Mouse (Mus musculus): Measurements from ENCODE around the gene Apod. TPM values are rescaled to one million over a fixed set of nuclear protein-coding genes. Genes with fewer than 3 reads are reported as not detected.
"Not testable (repeated sequence)": the region's sequence is repeated elsewhere in the genome, so short reads cannot be mapped to it uniquely, and the experiment has no call there.

Gene Apod
- total RNA-seq, 2 experiments from 2014 or later, result 30.6 to 35.9 TPM

- intact Hi-C loops (cut with DNase I), result no loop called here
- DNase-seq, result no peak
These were observed 11.4 kb upstream of the Apod start for GRCm38 (mm10) chr16:31325966-31326365.

DNA sequence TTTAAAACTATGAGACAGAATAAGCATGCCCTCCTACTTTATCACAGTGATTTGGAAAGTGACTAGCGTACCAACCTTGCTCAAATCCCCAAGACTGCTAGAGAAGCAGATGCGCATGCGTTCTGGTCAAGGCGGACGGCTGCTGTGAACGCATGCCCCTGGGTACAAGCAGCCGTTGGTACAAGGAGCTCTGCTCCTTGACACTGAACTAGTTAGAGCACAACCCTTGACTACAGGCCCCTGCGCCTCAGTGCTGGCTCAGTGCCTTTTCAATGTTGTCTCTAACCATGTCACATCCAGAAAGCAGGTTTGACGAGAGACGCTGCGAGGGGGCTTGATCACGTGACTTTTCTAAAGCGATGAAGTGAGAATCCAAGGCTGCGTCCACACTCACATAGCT lies 10.5 kb upstream of the Apod start:
- intact Hi-C loops (cut with DNase I), result no loop called here
- no peak for DNase-seq

DNA sequence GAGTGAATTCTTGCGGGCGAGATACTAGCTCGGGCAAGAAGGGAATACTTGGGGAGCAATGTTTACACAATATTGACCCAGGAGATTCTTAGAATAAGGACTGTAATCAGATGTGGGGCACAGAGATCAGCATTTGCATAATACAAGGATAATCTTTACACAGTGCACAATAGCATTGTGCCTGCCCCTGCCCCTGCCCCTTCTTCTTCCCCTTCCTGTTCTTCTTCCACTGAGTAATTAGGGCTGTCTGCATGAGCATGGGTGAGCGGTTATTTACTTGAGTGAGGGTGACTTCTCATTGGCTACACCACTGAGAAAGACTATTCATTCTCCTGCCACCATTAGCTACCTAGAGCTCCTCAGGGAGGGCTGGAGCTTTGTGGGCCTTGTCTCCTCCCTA lies 6.9 kb upstream of the Apod start:
- intact Hi-C loops (cut with DNase I), result no loop called here
- DNase-seq, result no peak

DNA sequence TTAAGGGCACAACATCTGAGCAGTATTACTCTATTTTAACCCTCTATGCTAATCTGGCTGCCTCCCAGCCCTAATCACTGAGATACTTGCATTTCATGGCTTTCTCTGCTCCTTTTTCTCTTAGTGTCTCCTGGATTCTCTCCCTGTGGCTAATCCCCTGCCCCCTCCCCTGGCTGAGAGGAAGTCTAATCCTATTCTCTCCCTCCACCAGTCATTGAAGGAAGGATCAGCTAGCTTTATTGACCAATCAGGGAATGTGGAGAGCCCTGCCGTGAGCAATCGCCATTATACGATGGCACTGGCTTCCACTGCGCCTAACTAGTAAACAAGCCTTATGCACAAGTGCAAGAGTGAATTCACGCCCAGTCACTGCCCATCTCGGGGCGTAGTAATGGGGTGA lies 6.3 kb upstream of the Apod start:
- intact Hi-C loops (cut with DNase I), result no loop called here
- no peak for DNase-seq

DNA sequence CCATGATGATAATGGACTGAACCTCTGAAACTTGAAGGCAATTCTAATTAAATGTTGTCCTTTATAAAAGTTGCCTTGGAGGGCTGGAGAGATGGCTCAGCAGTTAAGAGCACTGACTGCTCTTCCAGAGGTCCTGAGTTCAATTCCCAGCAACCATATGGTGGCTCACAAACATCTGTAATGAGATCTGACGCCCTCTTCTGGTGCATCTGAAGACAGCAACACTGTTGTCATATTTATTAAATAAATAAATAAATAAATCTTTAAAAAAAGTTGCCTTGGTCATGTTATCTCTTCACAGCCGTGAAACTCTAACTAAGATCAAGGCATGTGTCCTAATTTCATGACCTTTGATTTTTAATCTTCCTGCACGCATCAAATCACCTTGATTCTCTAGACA lies 5.1 kb upstream of the Apod start:
- intact Hi-C loops (cut with DNase I); DNase-seq: not testable (repeated sequence)

DNA sequence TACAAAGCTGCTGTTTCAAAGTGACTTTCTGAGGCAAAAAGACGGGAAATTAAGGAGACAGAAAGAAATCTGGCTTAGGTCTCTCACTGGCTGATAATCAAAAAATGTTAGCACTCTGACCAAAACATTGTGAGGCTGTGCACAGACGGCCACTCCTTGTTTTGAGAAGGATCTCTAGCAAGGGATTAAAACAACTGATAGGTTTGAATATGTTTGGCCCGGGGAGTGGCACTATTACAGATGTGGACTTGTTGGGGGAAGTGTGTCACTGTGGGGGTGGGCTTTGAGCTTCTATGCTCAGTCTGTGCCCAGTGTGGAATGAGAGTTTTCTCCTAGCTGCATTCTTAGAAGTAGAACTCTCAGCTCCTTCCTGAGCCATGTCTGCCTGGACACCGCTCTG lies 4.7 kb upstream of the Apod start:
- intact Hi-C loops (cut with DNase I), result no loop called here
- DNase-seq, result no peak

DNA sequence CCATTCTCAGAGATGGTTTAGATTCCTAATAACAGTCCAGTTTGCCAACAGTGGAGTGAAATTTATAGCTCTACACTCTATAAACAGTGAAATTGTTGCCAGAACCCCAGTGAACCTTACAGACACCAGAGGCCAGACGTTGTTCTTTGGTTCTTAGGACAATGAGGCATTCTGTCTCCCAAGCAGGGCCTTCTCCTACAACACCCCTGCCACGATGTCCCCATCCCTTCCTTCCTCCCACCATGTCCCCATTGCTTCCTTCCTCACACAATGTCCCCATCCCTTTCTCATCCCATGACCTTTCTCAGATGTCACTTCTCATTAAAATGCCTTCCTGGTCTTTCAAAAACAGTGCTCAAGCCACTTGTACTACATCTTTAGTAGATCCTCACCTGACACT lies 3.8 kb upstream of the Apod start:
- intact Hi-C loops (cut with DNase I), result no loop called here
- no peak for DNase-seq

DNA sequence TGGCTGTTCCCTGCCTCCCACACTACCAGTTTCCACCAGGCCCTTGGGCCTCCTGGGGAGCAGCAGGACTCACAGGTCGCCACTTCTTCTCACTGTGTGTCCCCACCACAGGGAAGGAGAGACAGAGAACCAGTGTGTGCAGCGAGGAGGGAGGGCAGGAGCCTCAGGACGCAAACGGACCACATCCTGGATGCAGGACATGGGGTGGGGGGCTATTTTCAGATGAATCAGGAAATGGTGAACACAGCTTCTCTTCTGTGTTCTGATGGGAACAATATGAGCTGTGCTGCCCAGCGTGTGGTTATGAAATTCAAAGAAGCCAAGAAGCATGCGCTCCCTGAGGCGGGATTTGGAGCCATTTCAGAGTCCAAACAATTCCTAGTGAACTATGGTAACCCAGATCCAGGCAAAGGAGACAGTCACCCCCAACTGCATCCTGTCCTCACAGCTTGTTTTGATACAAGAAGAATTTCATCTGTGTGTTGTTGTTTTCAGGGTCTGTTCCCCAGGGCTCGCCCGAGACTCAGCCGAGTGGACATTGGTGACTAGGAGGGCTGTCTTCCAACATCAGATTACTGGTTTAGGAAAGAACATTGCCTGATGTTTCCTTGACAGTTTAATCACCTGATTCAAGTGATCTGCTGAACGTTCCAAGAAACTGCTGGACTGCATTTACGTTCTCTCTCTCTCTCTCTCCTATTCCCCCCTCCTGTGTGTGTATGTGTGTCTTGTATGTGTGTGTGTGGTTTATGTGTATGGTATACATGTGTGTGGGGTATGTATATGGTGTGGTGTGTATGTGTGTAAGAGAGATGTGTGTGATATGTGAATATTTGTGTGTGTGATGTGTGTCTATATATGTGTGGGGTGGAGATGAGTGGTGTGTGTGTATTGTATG lies 1.9 kb upstream of the Apod start:
- intact Hi-C loops (cut with DNase I); DNase-seq: not testable (repeated sequence)

DNA sequence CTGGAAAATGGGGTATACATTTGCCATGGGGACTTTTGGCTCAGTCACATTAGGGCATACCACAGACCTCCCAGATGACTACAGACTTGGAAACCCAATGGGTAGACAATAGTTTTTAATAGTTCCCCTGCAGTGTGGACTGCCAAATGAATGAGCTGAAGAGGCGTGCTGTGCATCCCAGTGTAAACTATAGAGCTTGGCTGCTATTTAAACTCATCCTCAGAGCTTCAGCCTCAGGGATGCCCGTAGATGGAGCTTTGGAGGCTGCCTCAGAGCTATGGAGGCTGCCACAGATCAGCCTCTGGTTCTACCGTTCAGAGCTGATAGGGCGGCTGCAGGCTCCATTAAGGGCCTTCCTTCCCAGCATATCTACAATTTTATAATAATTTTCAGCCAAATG lies 686 bp upstream of the Apod start:
- intact Hi-C loops (cut with DNase I), result no loop called here
- no peak for DNase-seq

DNA sequence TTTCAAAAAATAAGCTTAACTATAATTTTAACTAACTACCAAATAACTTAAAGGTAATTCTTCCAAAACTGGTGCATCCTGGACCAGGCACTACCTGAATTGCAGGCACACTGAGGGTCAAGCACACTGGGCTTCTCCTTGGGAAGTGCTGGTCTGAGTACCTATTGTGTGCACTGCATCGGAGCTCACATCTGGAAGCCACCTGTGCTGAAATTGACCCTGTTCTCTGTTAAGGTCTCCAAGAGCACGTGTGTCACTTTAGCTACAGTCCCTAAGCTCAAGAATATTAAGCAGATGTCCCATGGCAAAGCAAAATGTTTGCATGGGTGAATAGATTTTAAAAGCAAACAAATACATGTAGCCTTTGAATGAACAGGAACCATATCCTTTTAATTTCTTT lies 997 bp downstream of the Apod start:
- intact Hi-C loops (cut with DNase I), result no loop called here
- no peak for DNase-seq

DNA sequence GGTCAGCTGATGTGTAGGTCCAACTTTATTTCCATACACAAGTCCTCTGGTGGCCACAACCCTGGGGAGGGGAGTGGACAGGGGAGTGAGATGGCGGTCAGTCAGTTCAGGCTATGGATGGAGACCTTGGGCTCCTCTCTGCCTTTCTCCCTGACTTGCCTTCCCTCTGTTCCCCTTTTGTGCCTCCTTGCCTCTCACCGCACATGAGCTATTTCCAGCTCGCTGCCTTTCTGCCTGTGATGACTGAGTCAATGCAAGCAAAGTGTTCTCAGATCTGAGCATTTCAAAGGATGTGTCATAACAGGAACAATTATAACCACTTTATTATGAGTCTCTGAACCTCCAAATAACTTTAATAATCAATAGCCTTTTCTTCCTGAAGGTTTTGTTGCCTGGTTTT lies 2.3 kb downstream of the Apod start:
- no peak for DNase-seq
- intact Hi-C loops (cut with DNase I), result no loop called here

DNA sequence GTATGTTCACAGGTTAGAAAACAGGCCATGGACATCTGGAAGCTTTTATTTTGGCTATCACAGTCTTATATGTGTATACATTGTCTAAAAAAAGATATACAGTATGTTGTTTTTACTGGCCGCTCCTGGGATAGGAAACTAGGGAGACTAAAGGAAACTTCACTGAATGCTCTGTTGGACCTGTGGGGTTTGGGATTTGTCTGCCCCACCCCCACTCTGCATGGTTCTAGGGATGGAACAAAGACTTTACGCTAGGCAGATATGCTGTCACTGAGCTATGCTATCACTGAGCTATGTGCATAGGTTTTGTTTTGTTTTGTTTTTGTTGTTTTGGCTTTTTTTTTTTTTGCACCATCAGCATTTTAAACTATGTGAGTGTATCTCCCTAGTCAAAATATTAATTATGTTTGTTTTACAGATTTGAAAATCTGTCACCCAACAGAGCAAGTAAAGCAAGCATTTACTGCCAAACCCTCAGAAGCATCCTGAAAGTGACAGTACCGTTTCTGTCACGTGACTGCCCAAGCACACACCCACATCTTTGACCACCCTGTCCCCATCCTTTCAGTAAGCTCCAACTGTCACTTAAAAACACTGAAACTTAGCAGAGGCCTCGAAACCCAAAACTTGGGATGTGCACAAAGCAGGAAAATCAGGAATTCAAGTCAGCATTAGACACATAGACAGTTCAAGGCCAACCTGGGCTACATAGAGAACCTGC lies 9.2 kb downstream of the Apod start:
- no peak for DNase-seq
- intact Hi-C loops (cut with DNase I), result no loop called here

DNA sequence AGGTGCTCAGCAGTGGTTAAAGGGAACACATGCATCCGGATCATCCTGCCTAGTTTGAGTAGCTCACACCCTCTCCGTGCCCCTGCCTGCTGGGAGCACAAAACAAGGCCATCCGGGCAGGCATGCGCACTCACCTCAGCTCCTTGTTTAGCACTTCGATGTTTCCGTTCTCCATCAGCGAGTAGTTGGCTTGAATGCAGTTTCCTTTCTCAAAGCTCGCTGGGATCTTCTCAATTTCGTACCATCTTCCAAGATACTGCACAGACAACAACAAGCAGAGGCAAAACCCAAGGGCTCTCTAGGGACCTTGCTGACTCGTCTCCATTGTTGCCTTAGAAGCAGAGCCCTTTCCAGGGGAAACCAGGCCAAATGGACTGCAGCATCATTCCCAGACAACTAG lies 11.3 kb downstream of the Apod start:
- DNase-seq, result no peak
- intact Hi-C loops (cut with DNase I), result no loop called here

DNA sequence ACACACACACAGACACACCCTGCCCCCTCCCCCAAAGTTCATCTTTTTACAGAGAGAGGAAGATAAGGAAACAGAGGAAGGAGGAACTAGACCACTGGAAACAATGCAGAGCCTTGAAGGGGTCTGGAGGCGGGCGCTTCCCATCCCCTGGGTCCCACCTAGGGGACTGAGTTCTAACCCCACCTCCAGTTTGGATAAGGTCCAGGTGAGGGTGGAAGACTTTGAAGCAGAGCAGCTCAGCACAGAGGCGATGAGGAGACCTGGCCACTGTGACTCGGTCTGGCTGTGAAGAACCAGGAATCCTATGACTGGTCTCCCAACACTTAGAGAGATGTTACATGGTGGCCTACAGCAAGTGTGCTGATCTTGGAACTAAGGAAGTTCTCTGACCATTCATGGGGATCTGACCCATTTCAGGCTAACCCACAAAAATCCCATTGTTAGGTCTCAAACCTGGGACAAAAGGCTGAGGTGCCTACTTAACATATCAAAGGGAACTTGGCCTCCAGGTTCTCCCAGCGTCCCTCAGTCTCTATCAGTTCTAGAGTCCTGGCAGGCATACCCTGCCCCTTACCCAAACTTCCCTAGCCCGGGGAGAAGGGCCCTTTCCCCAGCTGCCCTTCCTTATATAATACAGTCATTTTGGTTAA lies 13.6 kb downstream of the Apod start:
- intact Hi-C loops (cut with DNase I), result no loop called here
- no peak for DNase-seq

GRCm38 (mm10) chr16:31300467-31300866 lies 14.1 kb downstream of the Apod start:
- DNase-seq, result no peak
- intact Hi-C loops (cut with DNase I), result no loop called here

DNA sequence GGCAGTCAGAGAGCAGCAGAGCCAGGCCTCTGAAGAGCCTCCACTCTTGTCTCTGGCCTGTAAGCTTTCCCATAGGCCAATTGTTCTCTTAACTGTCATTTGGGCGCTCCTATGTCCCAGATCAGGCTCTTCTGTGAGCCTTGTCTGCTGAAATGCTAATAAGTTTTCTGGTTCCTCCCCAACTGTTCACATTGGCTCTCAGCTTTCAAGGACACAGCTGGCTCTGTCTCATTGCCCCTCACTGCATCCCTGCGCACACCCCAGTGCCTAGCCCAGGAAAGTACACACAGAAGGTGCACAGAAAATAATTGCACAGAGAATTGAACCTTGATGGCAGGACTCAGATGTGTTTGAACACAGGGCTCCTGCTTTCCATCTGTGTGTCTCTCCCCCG lies 14.7 kb downstream of the Apod start:
- DNase-seq, result no peak
- intact Hi-C loops (cut with DNase I), result no loop called here

GRCm38 (mm10) chr16:31299164-31299959 lies 15.2 kb downstream of the Apod start:
- no peak for DNase-seq
- intact Hi-C loops (cut with DNase I), result no loop called here

DNA sequence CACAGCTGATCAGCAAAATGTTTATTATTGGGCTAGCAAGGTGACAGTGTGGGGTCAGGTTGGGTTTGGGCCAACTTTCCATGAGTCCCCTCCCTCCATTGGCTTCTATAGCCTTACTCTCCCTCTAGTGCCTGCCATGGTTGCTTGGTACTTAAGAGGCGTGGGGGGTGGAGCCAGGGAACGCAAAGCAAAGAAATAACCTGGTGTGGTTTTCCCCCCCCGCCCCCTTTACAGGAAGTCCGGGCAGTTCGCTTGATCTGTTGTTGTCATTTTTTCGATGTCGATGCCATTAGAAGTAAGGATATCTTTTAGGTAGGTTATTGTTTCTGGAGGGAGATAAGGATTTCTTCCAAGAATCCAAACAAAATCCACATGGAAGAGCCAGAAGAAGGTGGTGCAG lies 17.5 kb downstream of the Apod start:
- no peak for DNase-seq
- intact Hi-C loops (cut with DNase I), result no loop called here

DNA sequence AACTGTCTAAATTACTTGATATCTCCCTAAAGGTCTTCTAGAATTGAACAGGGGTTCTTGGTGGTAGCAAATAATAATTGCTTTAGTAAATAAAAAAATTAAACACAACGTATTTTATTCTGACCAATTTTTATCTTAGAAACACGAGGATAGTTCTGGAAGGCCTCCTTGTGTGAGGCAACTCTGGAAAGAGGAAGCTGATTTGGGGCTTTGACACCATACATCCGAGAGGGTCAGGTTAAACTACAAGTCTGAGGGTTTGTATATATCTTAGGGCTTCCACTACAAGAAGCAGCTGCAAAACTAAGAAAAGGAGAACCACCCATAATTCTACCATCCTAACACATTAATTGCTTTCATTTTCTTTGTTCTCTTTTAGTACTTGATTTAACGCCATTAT lies 20.8 kb downstream of the Apod start:
- no peak for DNase-seq
- intact Hi-C loops (cut with DNase I), result no loop called here

GRCm38 (mm10) chr16:31290751-31291365 lies 23.8 kb downstream of the Apod start:
- intact Hi-C loops (cut with DNase I), result no loop called here

DNA sequence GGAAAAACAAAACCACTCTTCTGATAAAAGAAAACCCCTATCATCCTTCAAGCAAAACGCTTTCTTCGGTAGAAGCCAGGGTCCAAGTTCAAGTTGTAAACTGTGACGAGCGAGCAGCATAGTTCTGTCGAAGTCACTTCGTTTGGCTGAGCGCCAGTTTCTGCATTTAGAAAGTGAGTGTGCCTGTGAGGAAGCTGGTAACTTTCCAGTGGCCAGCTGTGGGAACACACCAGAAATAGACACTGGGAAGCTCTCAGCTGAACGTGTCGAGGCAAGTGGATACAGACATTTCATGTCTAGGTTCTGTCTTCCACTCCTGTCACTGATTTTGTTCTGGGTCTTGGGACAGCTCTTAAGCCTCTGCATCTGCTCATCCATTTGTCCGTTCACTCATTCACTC lies 24.3 kb downstream of the Apod start:
- DNase-seq, result peak; percentile 54
- intact Hi-C loops (cut with DNase I), result no loop called here

More at GRCm38 (mm10) chr16:31290751-31291365, 23.8 kb downstream of the Apod start:
- DNase-seq, result no peak
